Mouse (Mus musculus) myocyte (in vitro differentiated cells): Measurements from ENCODE around the gene Sppl3. TPM values are rescaled to one million over a fixed set of nuclear protein-coding genes. Genes with fewer than 3 reads are reported as not detected.

Experiments
- H3K27me3 ChIP-seq: one replicate; pipeline ENCODE4 v1.6.1; 2011; ENCODE audit not compliant: control insufficient read depth, insufficient read depth, insufficient read length
- H3K36me3 ChIP-seq: one replicate; pipeline ENCODE4 v1.6.1; 2011; ENCODE audit not compliant: control insufficient read depth, insufficient read depth
- H3K4me2 ChIP-seq: one replicate; pipeline ENCODE4 v1.6.1; 2011; ENCODE audit warnings: low read depth, control low read depth
- H3K4me3 ChIP-seq: one replicate; pipeline ENCODE4 v1.5.1; 2011; ENCODE audit warnings: mild to moderate bottlenecking, control low read depth, moderate library complexity
- H3K79me2 ChIP-seq: one replicate; pipeline ENCODE4 v1.6.1; 2011; ENCODE audit not compliant: control insufficient read depth, insufficient read depth
- H3ac ChIP-seq: one replicate; pipeline ENCODE4 v1.6.1; 2011; ENCODE audit not compliant: control insufficient read depth, insufficient read length
- CEBPB ChIP-seq: IDR thresholded peaks from 2 replicates; pipeline ENCODE4 v1.6.1; 2011; ENCODE audit warnings: mild to moderate bottlenecking, moderate library complexity; ENCODE audit not compliant: poor library complexity, insufficient read depth, severe bottlenecking
- E2F4 ChIP-seq: IDR thresholded peaks from one replicate; pipeline ENCODE4 v1.6.1; 2011; ENCODE audit warnings: mild to moderate bottlenecking, control low read depth, moderate library complexity; ENCODE audit not compliant: insufficient read depth
- MAX ChIP-seq: IDR thresholded peaks from one replicate; pipeline ENCODE4 v1.6.1; 2011; ENCODE audit warnings: low read depth, mild to moderate bottlenecking, control low read depth
- MYOD1 ChIP-seq, 3 experiments: IDR thresholded peaks; one replicate each; pipeline ENCODE4 v1.6.1; 2011; ENCODE audit warnings: control low read depth in 2 of 3, low read depth in 2 of 3, mild to moderate bottlenecking in 2 of 3, moderate library complexity in 1 of 3; ENCODE audit not compliant: insufficient read length in 2 of 3, control insufficient read depth in 1 of 3
- MYOG ChIP-seq, 3 experiments: IDR thresholded peaks; one replicate each; pipeline ENCODE4 v1.6.1; 2011; ENCODE audit warnings: control low read depth in 2 of 3, low read depth in 2 of 3, mild to moderate bottlenecking in 2 of 3; ENCODE audit not compliant: insufficient read length in 2 of 3, control insufficient read depth in 1 of 3, insufficient read depth in 1 of 3
- POLR2A ChIP-seq: IDR thresholded peaks from one replicate; pipeline ENCODE4 v1.6.1; 2011; ENCODE audit warnings: low read depth, mild to moderate bottlenecking, control low read depth, moderate library complexity; ENCODE audit not compliant: insufficient read length
- POLR2AphosphoS2 ChIP-seq: IDR thresholded peaks from one replicate; pipeline ENCODE4 v1.6.1; 2011; ENCODE audit warnings: low read depth, control low read depth; ENCODE audit not compliant: insufficient read length
- REST ChIP-seq: IDR thresholded peaks from one replicate; pipeline ENCODE4 v1.6.1; 2011; ENCODE audit warnings: mild to moderate bottlenecking, control low read depth, moderate library complexity; ENCODE audit not compliant: insufficient read depth, insufficient read length
- SRF ChIP-seq: IDR thresholded peaks from one replicate; pipeline ENCODE4 v1.6.1; 2011; ENCODE audit warnings: low read depth; ENCODE audit not compliant: control insufficient read depth, insufficient read length
- TCF12 ChIP-seq: IDR thresholded peaks from one replicate; pipeline ENCODE4 v1.6.1; 2011; ENCODE audit warnings: mild to moderate bottlenecking, control low read depth; ENCODE audit not compliant: poor library complexity, insufficient read depth, severe bottlenecking
- TCF3 ChIP-seq: IDR thresholded peaks from one replicate; pipeline ENCODE4 v1.6.1; 2011; ENCODE audit warnings: low read depth, control low read depth; ENCODE audit not compliant: insufficient read length
- USF1 ChIP-seq: IDR thresholded peaks from one replicate; pipeline ENCODE4 v1.6.1; 2011; ENCODE audit warnings: low read depth, mild to moderate bottlenecking, control low read depth, moderate library complexity
- polyA plus RNA-seq: library from polyadenylated mRNA; unstranded; fragments of >200 nt; fragmentation: generic; extraction: Trizol; gene quantifications from one replicate; pipeline ENCODE4 v1.2.1, GENCODE M21; 2012; ENCODE audit warnings: missing spikeins

Sppl3 gene
- polyA plus RNA-seq, 1 experiment: 24.9 TPM

- Histone ChIP-seq H3K4me3 (no peak overlapping the region), H3K79me2 (peaks cover 94% of the 10 kb centered on the region), H3ac (no peak overlapping the region), H3K27me3 (no peaks in the 10 kb centered on the region), H3K4me2 (no peak overlapping the region), H3K36me3 (no peaks in the 10 kb centered on the region)
- TF ChIP-seq MYOD1 (IDR thresholded peaks at IDR 0.05; ENCODE audit: control insufficient read depth in 1 of 3, insufficient read length in 2 of 3, low read depth in 2 of 3) (peak in 2 of 3 experiments; percentile 33 to 36), CEBPB (no peak)
Observed at GRCm38 (mm10) chr5:115052546-115052945, 41.6 kb downstream of the Sppl3 start.

GRCm38 (mm10) chr5:115053791-115054396 is 43.0 kb downstream of the Sppl3 start:
- Histone ChIP-seq H3K27me3 (no peaks in the 10 kb centered on the region), H3K79me2 (peaks cover 93% of the 10 kb centered on the region), H3K36me3 (no peaks in the 10 kb centered on the region), H3K4me2 (no peak overlapping the region), H3ac (no peak overlapping the region), H3K4me3 (no peak overlapping the region)
- TF ChIP-seq MYOG (IDR thresholded peaks at IDR 0.05; ENCODE audit: control insufficient read depth in 1 of 3, insufficient read depth in 1 of 3, insufficient read length in 2 of 3, low read depth in 2 of 3) (peak; percentile 9 to 69 (median 47)), MAX (no peak), MYOD1 (IDR thresholded peaks at IDR 0.05; ENCODE audit: control insufficient read depth in 1 of 3, insufficient read length in 2 of 3, low read depth in 2 of 3) (peak in 2 of 3 experiments; percentile 40 to 66), TCF3 (peak; percentile 54)

- TF ChIP-seq POLR2AphosphoS2 (no peak), REST (no peak), USF1 (no peak), SRF (no peak), MYOG (IDR thresholded peaks at IDR 0.05; ENCODE audit: control insufficient read depth in 1 of 3, insufficient read depth in 1 of 3, insufficient read length in 2 of 3, low read depth in 2 of 3) (no peak), CEBPB (no peak), E2F4 (no peak), MAX (no peak), MYOD1 (IDR thresholded peaks at IDR 0.05; ENCODE audit: control insufficient read depth in 1 of 3, insufficient read length in 2 of 3, low read depth in 2 of 3) (no peak), POLR2A (no peak), TCF12 (no peak), TCF3 (no peak)
- H3ac ChIP-seq: no peak overlapping the region
- H3K4me2 ChIP-seq: no peak overlapping the region
- H3K27me3 ChIP-seq: no peaks in the 10 kb centered on the region
- peaks cover 86% of the 10 kb centered on the region for H3K79me2 ChIP-seq
- H3K36me3 ChIP-seq: no peaks in the 10 kb centered on the region
- no peak overlapping the region for H3K4me3 ChIP-seq
Observed at GRCm38 (mm10) chr5:115055418-115055817, 44.5 kb downstream of the Sppl3 start.

GRCm38 (mm10) chr5:115057153-115057552 is 46.2 kb downstream of the Sppl3 start:
- H3K79me2 ChIP-seq: peaks cover 85% of the 10 kb centered on the region
- no peak overlapping the region for H3K4me2 ChIP-seq
- H3ac ChIP-seq: no peak overlapping the region
- no peaks in the 10 kb centered on the region for H3K36me3 ChIP-seq
- H3K4me3 ChIP-seq: no peak overlapping the region
- no peaks in the 10 kb centered on the region for H3K27me3 ChIP-seq
- TF ChIP-seq TCF3 (no peak), USF1 (no peak), POLR2AphosphoS2 (no peak), MYOD1 (IDR thresholded peaks at IDR 0.05; ENCODE audit: control insufficient read depth in 1 of 3, insufficient read length in 2 of 3, low read depth in 2 of 3) (no peak), CEBPB (no peak), MAX (no peak), TCF12 (no peak), SRF (no peak), MYOG (IDR thresholded peaks at IDR 0.05; ENCODE audit: control insufficient read depth in 1 of 3, insufficient read depth in 1 of 3, insufficient read length in 2 of 3, low read depth in 2 of 3) (no peak), E2F4 (no peak), REST (no peak), POLR2A (no peak)

GRCm38 (mm10) chr5:115058584-115059297 is 47.8 kb downstream of the Sppl3 start:
- Histone ChIP-seq H3K79me2 (peaks cover 72% of the 10 kb centered on the region), H3K4me3 (no peak overlapping the region), H3K27me3 (no peaks in the 10 kb centered on the region), H3ac (no peak overlapping the region), H3K4me2 (no peak overlapping the region), H3K36me3 (no peaks in the 10 kb centered on the region)
- TF ChIP-seq REST (no peak), POLR2AphosphoS2 (no peak), USF1 (no peak), SRF (no peak), CEBPB (no peak), E2F4 (no peak), TCF3 (no peak), MAX (no peak), MYOG (IDR thresholded peaks at IDR 0.05; ENCODE audit: control insufficient read depth in 1 of 3, insufficient read depth in 1 of 3, insufficient read length in 2 of 3, low read depth in 2 of 3) (peak in 1 of 3 experiments; percentile 30), POLR2A (no peak), MYOD1 (IDR thresholded peaks at IDR 0.05; ENCODE audit: control insufficient read depth in 1 of 3, insufficient read length in 2 of 3, low read depth in 2 of 3) (peak in 1 of 3 experiments; percentile 6), TCF12 (no peak)
